Mouse (Mus musculus): ENCODE measurements around the gene Pdhx. TPM values are rescaled to one million over a fixed set of nuclear protein-coding genes. Genes with fewer than 3 reads are reported as not detected.

Gene Pdhx
- polyA plus RNA-seq, 1 experiment from 2014 or later = 42.4 TPM

GRCm38 (mm10) chr2:102981446-102982314 lies 91.6 kb downstream of the Pdhx start:
- 86% methylated on average over 8 of the region's 8 CpGs for WGBS
- no peaks in the 10 kb centered on the region for H3K9me3 ChIP-seq (replicated peaks)
- ATAC-seq (ENCODE audit: low FRiP score) = no peak
- H3K36me3 ChIP-seq = no peaks in the 10 kb centered on the region
- no peak overlapping the region for H3K4me2 ChIP-seq (replicated peaks)
- H3K27ac ChIP-seq = no peak overlapping the region
- H3K9ac ChIP-seq = no peak overlapping the region
- no peaks in the 10 kb centered on the region for H3K27me3 ChIP-seq
- no peak overlapping the region for H3K4me3 ChIP-seq
- no peaks in the 10 kb centered on the region for H3K4me1 ChIP-seq

GRCm38 (mm10) chr2:102980870-102981269 lies 92.4 kb downstream of the Pdhx start:
- WGBS = 76% methylated on average over 2 of the region's 2 CpGs
- no peak for ATAC-seq (ENCODE audit: low FRiP score)
- no peaks in the 10 kb centered on the region for H3K4me1 ChIP-seq
- no peaks in the 10 kb centered on the region for H3K9me3 ChIP-seq (replicated peaks)
- no peaks in the 10 kb centered on the region for H3K27me3 ChIP-seq
- no peak overlapping the region for H3K4me3 ChIP-seq
- H3K36me3 ChIP-seq = no peaks in the 10 kb centered on the region
- H3K9ac ChIP-seq = no peak overlapping the region
- no peak overlapping the region for H3K27ac ChIP-seq
- no peak overlapping the region for H3K4me2 ChIP-seq (replicated peaks)

GRCm38 (mm10) chr2:102979519-102979918 lies 93.8 kb downstream of the Pdhx start:
- Histone ChIP-seq H3K9ac (no peak overlapping the region), H3K4me2 (replicated peaks) (no peak overlapping the region), H3K36me3 (no peaks in the 10 kb centered on the region), H3K4me1 (no peaks in the 10 kb centered on the region), H3K4me3 (no peak overlapping the region), H3K27me3 (no peaks in the 10 kb centered on the region), H3K27ac (no peak overlapping the region), H3K9me3 (replicated peaks) (no peaks in the 10 kb centered on the region)
- no peak for ATAC-seq (ENCODE audit: low FRiP score)
- WGBS = 80% methylated on average over 2 of the region's 2 CpGs

GRCm38 (mm10) chr2:102979112-102979511 lies 94.2 kb downstream of the Pdhx start:
- no peaks in the 10 kb centered on the region for H3K36me3 ChIP-seq
- H3K27me3 ChIP-seq = no peaks in the 10 kb centered on the region
- H3K27ac ChIP-seq = no peak overlapping the region
- no peak overlapping the region for H3K4me3 ChIP-seq
- H3K4me2 ChIP-seq (replicated peaks) = no peak overlapping the region
- no peak overlapping the region for H3K9ac ChIP-seq
- H3K9me3 ChIP-seq (replicated peaks) = no peaks in the 10 kb centered on the region
- no peaks in the 10 kb centered on the region for H3K4me1 ChIP-seq
- no peak for ATAC-seq (ENCODE audit: low FRiP score)

GRCm38 (mm10) chr2:102975358-102975945 lies 97.9 kb downstream of the Pdhx start:
- 80% methylated on average over 5 of the region's 5 CpGs for WGBS
- no peak for ATAC-seq (ENCODE audit: low FRiP score)
- H3K9me3 ChIP-seq (replicated peaks) = no peaks in the 10 kb centered on the region
- H3K4me1 ChIP-seq = no peaks in the 10 kb centered on the region
- no peaks in the 10 kb centered on the region for H3K36me3 ChIP-seq
- no peaks in the 10 kb centered on the region for H3K27me3 ChIP-seq
- H3K4me3 ChIP-seq = no peak overlapping the region
- H3K27ac ChIP-seq = no peak overlapping the region
- H3K9ac ChIP-seq = no peak overlapping the region
- H3K4me2 ChIP-seq (replicated peaks) = no peak overlapping the region

- WGBS = 94% methylated on average over 3 of the region's 3 CpGs
- Histone ChIP-seq H3K9me3 (replicated peaks) (no peaks in the 10 kb centered on the region), H3K4me1 (no peaks in the 10 kb centered on the region), H3K36me3 (no peaks in the 10 kb centered on the region), H3K27ac (no peak overlapping the region), H3K4me3 (no peak overlapping the region), H3K27me3 (no peaks in the 10 kb centered on the region), H3K4me2 (replicated peaks) (no peak overlapping the region), H3K9ac (no peak overlapping the region)
- no peak for ATAC-seq (ENCODE audit: low FRiP score)
These were observed 100.2 kb downstream of the Pdhx start for GRCm38 (mm10) chr2:102973115-102973514.

GRCm38 (mm10) chr2:102972575-102972974 lies 100.7 kb downstream of the Pdhx start:
- H3K9ac ChIP-seq = no peak overlapping the region
- no peak overlapping the region for H3K27ac ChIP-seq
- H3K9me3 ChIP-seq (replicated peaks) = peaks cover under 1% of the 10 kb centered on the region; the same call in 1 of the 2 replicates
- no peaks in the 10 kb centered on the region for H3K36me3 ChIP-seq
- H3K4me3 ChIP-seq = no peak overlapping the region
- H3K4me2 ChIP-seq (replicated peaks) = no peak overlapping the region
- no peaks in the 10 kb centered on the region for H3K27me3 ChIP-seq
- no peaks in the 10 kb centered on the region for H3K4me1 ChIP-seq
- no peak for ATAC-seq (ENCODE audit: low FRiP score)
- WGBS = 54% methylated on average over 5 of the region's 5 CpGs

GRCm38 (mm10) chr2:102971951-102972350 lies 101.4 kb downstream of the Pdhx start:
- peaks cover 4% of the 10 kb centered on the region; the same call in 1 of the 2 replicates for H3K9me3 ChIP-seq (replicated peaks)
- ATAC-seq (ENCODE audit: low FRiP score) = no peak
- H3K4me2 ChIP-seq (replicated peaks) = no peak overlapping the region
- no peak overlapping the region for H3K27ac ChIP-seq
- no peaks in the 10 kb centered on the region for H3K36me3 ChIP-seq
- H3K4me1 ChIP-seq = no peaks in the 10 kb centered on the region
- no peak overlapping the region for H3K9ac ChIP-seq
- no peak overlapping the region for H3K4me3 ChIP-seq
- H3K27me3 ChIP-seq = no peaks in the 10 kb centered on the region

Other genes starting within 250 kb of the Pdhx start
- gene Cd44, start 171.8 kb downstream of the Pdhx start, polyA plus RNA-seq (2016; fragmentation: Nextera tagmentation; extraction: Ambion mirVana) = 3.9 and 5.4 TPM in 2 replicates
- 58.6 and 59.7 TPM in 2 replicates for gene Apip, start 162 bp upstream of the Pdhx start, polyA plus RNA-seq (2016; fragmentation: Nextera tagmentation; extraction: Ambion mirVana)
- 0.23 TPM in 1 of 2 replicates, not detected in the other for gene Ehf, start 229.8 kb upstream of the Pdhx start, polyA plus RNA-seq (2016; fragmentation: Nextera tagmentation; extraction: Ambion mirVana)

All from hindbrain, embryonic 12.5 days (tissue).